Mouse (Mus musculus) gastrocnemius, adult 8-10 months (tissue): Measurements from ENCODE around the gene Zfp319. TPM values are rescaled to one million over a fixed set of nuclear protein-coding genes. Genes with fewer than 3 reads are reported as not detected.
A peak's percentile ranks its signal among the peaks of the same experiment; 100 is the strongest.

ENCODE experiments used
- DNase-seq, 2 experiments: peaks; one replicate each; pipeline ENCODE4 v3.0.0; 2022; ENCODE audit warnings: low spot score in 2 of 2
- total RNA-seq, 4 experiments: library from RNA; stranded (reverse); gene quantifications; 2 replicates each; pipeline ENCODE4 v1.2.4; 2022

Zfp319 gene
- total RNA-seq, 4 experiments from 2014 or later: 2.8 to 3.8 (median 2.9) TPM

GRCm38 (mm10) chr8:95351461-95351860, 19.7 kb upstream of the Zfp319 start:
- no peak for DNase-seq

DNA sequence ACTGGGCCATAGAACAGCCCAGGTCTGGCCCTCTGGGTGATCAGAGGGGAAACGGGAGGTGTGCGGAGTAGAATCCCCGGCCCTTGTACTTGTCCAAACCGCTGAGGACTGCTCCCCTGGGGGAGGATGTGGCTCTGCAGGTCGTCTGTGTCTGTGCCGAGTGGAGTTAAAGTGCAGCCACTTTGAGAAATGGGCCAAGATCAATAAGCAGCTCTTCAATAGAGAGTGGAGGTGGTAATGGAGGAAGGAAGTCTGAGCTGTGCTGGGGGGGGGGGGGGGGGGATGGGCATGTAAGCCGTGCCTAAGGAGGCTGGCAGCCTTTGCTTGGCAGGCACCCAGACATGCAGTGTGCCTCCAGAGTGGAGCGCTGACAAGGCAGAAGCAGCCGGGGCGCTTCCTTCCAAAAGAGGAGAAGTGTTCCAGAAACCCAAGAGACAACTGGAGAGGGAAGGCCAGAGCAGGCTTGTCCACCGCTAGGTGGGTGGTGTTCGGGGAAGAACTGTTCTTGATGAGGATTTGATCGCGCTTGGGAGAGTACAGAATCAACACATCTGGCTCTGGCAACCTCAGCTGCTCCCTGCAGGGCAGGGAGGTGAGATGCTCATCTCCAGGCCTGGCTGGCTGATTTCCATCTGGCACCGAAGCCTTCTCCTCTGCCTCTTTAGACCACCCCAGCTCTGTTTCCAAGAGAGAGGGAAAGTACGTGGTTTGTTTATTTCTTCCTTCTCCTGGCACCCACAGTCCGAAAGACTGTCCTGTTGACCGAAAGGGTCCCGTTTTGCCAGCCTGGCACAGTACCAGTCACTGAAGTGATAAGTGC, 17.3 kb upstream of the Zfp319 start:
- DNase-seq: peak; percentile 56 to 66

- DNase-seq: no peak
Measured at GRCm38 (mm10) chr8:95348356-95348755, 16.6 kb upstream of the Zfp319 start.

GRCm38 (mm10) chr8:95346643-95347545, 15.1 kb upstream of the Zfp319 start:
- peak; percentile 48 to 52 for DNase-seq

- DNase-seq: no peak
Measured at GRCm38 (mm10) chr8:95344668-95345067, 12.9 kb upstream of the Zfp319 start.

GRCm38 (mm10) chr8:95341721-95342120, 10.0 kb upstream of the Zfp319 start:
- DNase-seq: no peak

DNA sequence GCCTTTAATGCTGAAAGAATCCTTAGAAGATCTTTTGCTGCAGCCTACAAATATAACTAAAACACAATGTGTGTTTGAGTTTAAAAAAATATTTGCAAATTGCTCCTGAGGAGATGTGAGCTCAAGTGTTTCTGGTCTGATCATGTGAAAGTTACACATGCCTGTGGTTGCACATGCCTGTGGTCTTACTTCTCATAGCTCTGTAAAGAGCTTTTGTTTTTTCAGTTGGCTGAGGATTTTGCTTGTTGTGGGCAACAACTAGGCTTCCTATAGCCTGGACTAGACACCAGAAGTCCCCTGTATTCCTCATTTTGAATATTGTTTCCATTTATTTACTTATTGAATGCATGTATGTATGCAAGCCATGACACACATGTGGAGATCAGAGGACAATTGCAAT, 4.6 kb upstream of the Zfp319 start:
- DNase-seq: no peak

- DNase-seq: no peak
Measured at GRCm38 (mm10) chr8:95335706-95336105, 4.0 kb upstream of the Zfp319 start.

DNA sequence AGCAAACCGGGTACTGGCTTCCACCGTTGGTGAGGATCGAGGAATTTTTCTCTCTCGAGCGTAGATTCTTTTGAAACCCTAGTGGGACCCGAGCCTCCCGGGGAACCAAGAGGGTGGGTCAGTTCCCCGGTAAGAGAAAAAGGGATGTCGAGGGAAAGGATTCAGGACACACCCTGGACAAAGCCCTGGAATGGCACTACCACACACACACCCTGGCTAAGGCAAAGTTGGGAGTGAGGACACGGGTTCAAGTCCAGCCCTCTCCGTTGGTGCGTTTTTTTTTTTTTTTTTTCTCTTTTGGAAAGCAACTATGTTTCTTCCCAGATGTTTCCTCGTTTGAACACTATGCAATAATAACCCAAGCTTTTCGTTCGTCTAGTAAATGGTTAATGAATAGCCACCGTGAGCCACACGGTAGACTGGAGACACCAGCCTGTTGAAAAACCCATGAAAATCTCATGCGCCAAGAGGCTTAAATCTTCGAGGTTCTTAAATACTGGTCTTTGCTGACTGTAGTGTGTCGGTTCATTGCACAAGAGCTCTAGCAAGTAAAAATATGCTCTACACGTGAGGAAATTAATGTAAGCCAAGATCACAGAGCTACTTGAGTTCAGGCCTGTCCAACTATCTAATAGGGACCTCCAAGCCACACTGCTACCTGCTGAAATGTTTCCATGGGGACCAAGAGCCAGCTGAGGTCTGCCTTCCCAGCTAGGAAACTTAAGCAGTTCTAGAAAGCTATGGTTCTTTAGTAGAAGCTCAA, 868 bp upstream of the Zfp319 start:
- DNase-seq: no peak

DNA sequence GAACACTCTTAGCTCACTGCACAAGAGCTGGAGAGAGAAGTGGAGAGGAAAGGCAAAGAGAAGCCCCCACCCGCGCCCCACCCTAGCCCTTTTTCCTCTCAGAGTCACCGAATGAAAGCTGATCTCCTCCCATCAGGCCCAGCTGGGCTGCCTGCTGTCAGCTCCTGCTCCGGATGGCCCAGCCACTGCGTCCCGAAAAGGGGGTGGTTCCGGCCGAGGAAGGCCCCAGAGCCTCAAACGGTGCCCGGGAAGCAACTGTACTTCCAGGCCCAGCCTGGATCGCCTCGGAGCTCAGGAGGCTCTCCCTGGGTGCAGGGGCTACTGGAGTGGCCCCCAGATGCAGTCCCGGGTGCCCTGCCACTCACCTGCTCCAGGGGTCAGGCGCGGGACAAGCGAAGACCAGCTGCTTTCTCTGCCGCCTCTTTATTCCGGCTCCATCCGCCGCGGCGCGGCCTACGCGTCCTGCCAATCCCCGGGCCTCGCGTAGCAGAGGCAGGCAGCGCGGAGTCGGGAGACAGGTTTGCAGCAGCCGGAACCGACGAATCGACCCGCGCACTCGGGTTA, 512 bp downstream of the Zfp319 start:
- DNase-seq: peak in 1 of 2 experiments; percentile 44

- no peak for DNase-seq
Measured at GRCm38 (mm10) chr8:95330367-95330766, 1.4 kb downstream of the Zfp319 start.

GRCm38 (mm10) chr8:95327866-95328465, 3.8 kb downstream of the Zfp319 start:
- no peak for DNase-seq

DNA sequence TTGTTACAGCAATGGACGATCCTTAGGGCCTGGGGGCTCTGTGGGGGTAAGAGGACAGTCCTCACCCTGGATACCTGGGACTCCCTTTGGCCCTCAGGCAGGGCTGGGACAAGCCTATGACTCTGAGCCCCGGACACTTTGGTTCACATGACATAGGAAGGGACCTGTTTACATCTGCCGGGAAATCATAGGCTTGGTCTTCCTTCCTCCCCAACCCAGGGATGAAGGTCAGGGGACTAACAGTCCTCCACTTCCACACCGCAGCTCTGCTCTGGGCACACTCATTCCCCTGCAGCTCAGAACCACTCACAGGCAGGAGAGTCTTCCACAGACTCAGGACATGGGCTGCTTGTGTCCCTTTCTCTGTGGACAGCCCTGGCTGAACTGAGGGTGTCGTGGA, 4.9 kb downstream of the Zfp319 start:
- no peak for DNase-seq

- DNase-seq: no peak
Measured at GRCm38 (mm10) chr8:95324646-95325045, 7.1 kb downstream of the Zfp319 start.

DNA sequence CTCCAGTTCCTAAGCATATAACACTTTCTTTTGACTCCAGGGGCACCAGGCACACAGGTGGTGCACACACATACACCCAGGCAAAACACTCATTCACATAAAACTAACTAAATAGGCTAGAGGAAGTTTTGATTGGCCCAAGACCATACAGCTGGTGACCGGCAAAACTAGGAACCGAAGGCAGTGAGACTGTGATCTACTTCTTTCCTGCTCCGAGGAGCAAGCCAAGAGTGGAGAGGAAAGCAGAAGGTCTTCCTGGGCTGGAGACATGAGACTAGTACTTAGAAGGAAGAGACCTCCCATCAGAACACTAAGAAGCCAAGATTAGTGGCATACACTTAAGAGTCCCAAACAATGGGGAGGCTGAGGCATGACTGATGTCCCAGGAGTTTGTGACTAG, 8.5 kb downstream of the Zfp319 start:
- DNase-seq: no peak

GRCm38 (mm10) chr8:95320224-95321139, 11.3 kb downstream of the Zfp319 start:
- no peak for DNase-seq

- no peak for DNase-seq
Measured at GRCm38 (mm10) chr8:95315350-95315749, 16.4 kb downstream of the Zfp319 start.

DNA sequence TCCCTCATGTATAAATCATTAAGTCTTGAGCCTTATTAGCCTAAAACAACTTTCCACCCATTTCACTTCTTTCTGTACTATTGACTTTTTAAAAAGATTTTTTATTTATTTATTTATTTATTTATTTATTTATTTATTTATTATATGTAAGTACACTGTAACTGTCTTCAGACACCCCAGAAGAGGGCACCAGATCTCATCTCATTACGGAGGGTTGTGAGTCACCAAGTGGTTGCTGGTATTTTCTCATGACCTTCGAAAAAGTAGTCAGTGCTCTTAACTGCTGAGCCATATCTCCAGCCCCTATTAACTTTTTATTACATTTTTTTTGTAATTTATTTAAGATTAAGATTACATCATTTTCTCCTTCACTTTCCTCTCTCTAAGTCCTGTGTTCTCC, 17.0 kb downstream of the Zfp319 start:
- no peak for DNase-seq

- DNase-seq: no peak
Measured at GRCm38 (mm10) chr8:95313857-95314256, 17.9 kb downstream of the Zfp319 start.

DNA sequence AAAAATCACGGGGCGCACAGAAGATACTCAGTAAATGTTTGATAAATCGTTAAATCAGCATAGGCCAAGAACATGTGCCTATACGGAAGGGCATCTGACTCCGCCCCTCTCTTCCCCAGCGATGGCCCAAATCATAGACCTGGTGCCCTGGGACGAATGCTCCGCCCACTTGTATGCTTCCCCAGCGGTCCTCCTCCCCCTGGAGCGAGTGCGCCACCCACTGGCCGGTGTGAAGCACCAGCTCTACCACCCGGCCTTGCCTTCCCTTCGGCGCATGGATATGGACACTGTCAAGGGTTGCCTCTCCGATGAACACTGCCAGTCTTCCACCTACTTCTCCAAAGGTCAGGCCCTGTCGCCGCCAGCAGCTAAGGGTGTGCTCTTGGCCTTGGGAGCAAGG, 18.9 kb downstream of the Zfp319 start:
- no peak for DNase-seq
